Mouse (Mus musculus): ENCODE data around the gene Gm12800.
A peak's percentile ranks its signal among the peaks of the same experiment; 100 is the strongest.
"Not testable (repeated sequence)": the region's sequence is repeated elsewhere in the genome, so short reads cannot be mapped to it uniquely, and the experiment has no call there.

Gene Gm12800

DNA sequence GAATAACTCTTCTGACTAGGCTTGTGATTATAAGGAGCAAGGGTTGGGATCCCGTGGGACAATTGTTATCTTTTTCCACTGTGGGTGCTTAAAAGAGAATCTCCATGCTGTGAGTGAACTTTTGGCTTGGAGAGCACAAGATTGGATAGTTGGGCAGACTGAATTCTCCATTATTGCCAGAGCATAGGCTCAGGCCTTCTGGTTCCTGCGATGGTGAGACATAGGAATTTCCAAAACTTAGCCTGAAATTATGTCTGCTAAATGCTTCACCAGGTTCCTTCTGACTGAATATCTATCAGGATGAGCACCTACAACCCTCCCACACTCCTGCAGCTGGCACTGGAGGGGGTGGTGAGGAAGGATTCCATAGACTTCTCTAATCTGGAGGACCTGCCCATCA lies at the start of gene Gm12800:
TSS of gene Gm12800 (plus strand) at position 301 of the 400 bp plus-strand sequence.
- not testable (repeated sequence) for DNase-seq

DNA sequence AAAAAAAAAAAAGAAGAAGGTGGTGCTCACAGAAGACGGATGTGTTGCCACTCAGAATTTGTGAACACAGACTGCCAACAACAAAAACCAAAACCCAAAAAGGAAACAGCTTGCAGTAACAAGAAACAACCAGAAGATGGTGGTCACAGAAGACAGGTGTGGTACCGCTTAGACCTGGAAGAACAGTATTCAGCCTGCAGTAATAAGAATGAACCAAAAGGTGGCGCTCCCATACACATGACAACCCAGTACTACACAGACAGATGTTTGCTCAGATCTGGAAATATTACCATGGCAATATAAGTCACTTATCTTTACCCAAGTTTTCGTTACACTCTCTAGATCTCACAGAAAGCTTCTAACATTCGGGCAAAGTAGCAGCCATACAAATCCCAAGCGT lies 48.0 kb upstream of the Gm12800 start:
- no peak for DNase-seq

DNA sequence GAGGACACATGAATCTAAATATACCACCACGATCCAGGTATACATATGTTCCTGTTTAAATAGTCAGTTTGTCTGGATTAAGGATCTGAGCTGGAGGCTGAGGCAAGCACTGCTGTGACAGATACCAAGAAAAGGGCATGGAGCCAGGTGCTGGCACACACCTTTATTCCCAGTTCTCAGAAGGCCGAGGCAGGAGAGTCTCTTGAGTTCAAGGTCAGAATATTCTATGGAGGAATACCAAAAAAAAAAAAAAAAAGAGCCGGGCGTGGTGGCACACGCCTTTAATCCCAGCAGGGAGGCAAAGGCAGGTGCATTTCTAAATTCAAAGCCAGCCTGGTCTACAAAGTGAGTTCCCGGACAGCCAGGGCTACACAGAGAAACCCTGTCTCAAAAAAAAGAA lies 46.6 kb upstream of the Gm12800 start:
- no peak for DNase-seq

DNA sequence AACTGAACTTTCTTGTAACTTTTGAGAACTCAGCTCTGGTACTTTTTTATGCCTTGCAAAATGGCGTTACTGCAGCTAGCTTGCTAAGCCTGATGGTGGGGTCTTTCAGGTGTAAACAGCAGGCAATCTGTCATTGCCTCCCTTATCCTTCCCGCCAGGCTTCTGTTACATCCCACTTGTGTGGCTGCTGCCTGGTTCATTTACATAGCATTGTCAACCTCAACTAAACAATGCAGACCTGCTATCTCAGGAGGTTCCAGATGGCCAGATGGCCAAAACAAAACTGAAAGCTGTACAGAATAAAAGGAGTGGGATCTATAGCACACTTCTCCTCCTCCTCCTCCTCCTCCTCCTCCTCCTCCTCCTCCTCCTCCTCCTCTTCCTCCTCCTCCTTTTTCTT lies 36.9 kb upstream of the Gm12800 start:
- peak; percentile 5 for DNase-seq

DNA sequence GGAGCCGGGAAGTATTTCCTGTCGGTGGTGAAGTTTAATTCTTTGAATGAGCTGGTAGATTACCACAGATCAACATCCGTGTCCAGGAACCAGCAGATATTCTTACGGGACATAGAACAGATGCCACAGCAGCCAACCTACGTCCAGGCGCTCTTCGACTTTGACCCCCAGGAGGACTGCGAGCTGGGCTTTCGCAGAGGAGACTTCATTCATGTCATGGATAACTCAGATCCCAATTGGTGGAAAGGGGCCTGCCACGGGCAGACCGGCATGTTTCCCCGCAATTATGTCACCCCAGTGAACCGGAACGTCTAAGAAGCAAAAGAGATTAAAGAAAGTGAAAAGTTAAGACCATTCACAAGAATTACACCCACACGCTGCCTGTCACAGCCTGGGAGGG lies 33.2 kb upstream of the Gm12800 start:
- not testable (repeated sequence) for DNase-seq

DNA sequence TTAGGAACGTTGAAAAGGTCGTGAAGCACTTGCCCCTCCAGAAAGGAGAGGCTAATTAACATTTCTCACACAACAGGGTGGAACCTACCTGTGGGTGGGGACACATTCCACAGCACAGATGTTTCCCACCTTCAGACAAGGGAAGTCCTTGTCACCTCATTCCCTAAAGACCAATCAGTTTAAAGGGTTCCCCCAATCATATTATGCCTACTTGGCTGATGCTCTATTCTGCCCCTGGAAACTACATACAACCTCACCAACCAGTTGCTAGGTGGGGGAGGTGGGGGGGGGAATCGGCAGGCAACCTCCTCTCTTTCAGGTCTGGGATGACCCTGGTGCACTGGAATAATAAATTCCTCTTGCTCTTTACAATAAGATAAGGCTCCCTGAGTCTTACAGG lies 25.3 kb upstream of the Gm12800 start:
- no peak for DNase-seq

DNA sequence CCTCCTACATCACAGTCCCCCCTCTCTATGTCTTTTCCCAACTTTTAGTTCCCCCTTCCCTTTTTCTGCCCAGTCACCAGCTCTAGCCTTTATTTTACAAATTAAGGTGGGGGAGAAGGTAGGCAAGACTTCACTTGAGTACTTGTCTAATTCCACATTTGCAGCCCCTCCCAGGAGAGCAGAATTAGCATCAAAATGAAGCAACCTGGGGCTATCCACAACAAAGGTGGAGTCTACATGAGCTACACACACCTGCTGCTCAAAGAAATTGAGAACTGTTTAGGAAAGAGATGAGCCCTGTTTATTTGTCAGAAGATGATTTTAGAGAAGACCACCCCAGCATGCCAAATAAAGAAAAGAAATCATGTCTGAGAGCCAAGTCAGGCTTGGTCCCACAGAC lies 19.5 kb upstream of the Gm12800 start:
- no peak for DNase-seq

DNA sequence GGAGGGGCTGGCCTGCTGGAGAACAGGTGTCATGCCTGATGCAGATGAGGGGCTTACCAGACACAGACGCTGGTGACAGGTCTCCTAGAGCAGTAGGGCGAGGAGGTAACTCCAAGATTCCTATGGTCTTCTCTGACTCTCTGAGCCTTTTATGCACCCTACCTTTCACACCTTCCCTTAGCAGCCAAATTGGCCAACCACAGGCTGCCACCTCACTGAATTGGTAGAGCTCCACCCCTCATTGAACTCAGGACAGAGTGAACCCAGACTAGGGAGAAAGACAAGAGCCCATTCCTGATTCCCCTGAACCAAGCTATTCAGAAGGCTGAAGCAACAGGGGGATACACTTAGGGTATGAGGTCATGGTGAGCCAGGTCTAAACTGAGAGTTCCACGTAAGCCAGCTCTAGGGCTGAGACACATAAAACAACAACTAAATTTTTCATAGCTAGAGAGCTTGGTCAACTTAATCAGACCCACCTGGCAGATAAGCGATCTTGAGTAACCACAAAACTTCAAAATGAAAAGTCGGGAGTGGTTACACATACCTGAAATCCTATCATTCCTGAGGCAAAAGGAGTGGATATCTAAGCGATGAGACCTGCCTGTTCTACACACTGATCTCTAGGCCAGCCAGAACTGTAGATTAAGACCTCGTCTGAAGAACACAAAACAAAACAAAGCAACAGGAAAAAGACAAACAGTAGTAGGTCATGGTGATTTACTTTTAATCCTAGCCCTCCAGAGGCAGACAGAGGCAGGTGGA lies 15.1 kb upstream of the Gm12800 start, which contains the start of gene C130073F10Rik:
TSS of gene C130073F10Rik (minus strand) at position 134 of the 765 bp plus-strand sequence.
- DNase-seq, result no peak

DNA sequence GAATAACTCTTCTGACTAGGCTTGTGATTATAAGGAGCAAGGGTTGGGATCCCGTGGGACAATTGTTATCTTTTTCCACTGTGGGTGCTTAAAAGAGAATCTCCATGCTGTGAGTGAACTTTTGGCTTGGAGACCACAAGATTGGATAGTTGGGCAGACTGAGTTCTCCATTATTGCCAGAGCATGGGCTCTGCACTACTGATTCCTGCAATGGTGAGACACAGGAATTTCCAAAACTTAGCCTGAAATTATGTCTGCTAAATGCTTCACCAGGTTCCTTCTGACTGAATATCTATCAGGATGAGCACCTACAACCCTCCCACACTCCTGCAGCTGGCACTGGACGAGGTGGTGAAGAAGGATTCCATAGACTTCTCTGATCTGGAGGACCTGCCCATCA lies 31.2 kb downstream of the Gm12800 start, which contains the start of gene Gm12794:
TSS of gene Gm12794 (plus strand) at position 301 of the 400 bp plus-strand sequence.
- DNase-seq, result not testable (repeated sequence)
